ENCODE assay signal across 17 mouse cellular contexts in genomic region chr1:88216551-88216950, GRCm38 (mm10). TPM values are rescaled to one million over a fixed set of nuclear protein-coding genes. Genes with fewer than 3 reads are reported as not detected.
A peak's percentile ranks its signal among the peaks of the same experiment; 100 is the strongest.
DNase-seq lines count a peak whose midpoint lies in the region; ATAC-seq lines count a peak whose summit lies in the region.
"Had no signal": no experiment of that assay in that cellular context is flagged by ENCODE, and none has a peak within 500 bp of the region (broad histone marks: within the 10 kb centered on the region; RNA-seq: fewer than 3 reads in every experiment).

No protein-coding gene starts in this region.

- H3K36me3 ChIP-seq in heart, embryonic 10.5 days = no peaks in the 10 kb centered on the region
- no peaks in the 10 kb centered on the region for H3K36me3 ChIP-seq in midbrain, embryonic 10.5 days
- no peaks in the 10 kb centered on the region for H3K36me3 ChIP-seq in midbrain, embryonic 13.5 days
- H3K36me3 ChIP-seq: limb, embryonic 12.5 days had no signal

- no peak overlapping the region for H3K27ac ChIP-seq in heart, embryonic 10.5 days
- no peak overlapping the region for H3K27ac ChIP-seq in midbrain, embryonic 10.5 days (replicated peaks)
- no peak overlapping the region for H3K27ac ChIP-seq in midbrain, embryonic 13.5 days
- H3K27ac ChIP-seq: limb, embryonic 12.5 days had no signal

- intact Hi-C loops in heart, postnatal 36 days (cut with DNase I) = no loop called here

- WGBS in heart, embryonic 10.5 days = 59% methylated on average over 2 of the region's 2 CpGs
- 57% methylated on average over 2 of the region's 2 CpGs for WGBS in midbrain, embryonic 10.5 days
- 59% methylated on average over 2 of the region's 2 CpGs for WGBS in midbrain, embryonic 13.5 days

- no peaks in the 10 kb centered on the region for H3K4me1 ChIP-seq in heart, embryonic 10.5 days
- H3K4me1 ChIP-seq in midbrain, embryonic 10.5 days = no peaks in the 10 kb centered on the region
- H3K4me1 ChIP-seq in midbrain, embryonic 13.5 days (replicated peaks) = no peaks in the 10 kb centered on the region
- H3K4me1 ChIP-seq: limb, embryonic 12.5 days had no signal

- H3K4me2 ChIP-seq in midbrain, embryonic 13.5 days (replicated peaks) = no peak overlapping the region
- H3K4me2 ChIP-seq: limb, embryonic 12.5 days had no signal

- H3K9ac ChIP-seq in midbrain, embryonic 13.5 days (replicated peaks) = no peak overlapping the region
- H3K9ac ChIP-seq: limb, embryonic 12.5 days had no signal

- H3K4me3 ChIP-seq in heart, embryonic 10.5 days = no peak overlapping the region
- no peak overlapping the region for H3K4me3 ChIP-seq in midbrain, embryonic 10.5 days
- H3K4me3 ChIP-seq in midbrain, embryonic 13.5 days (replicated peaks) = no peak overlapping the region
- H3K4me3 ChIP-seq: limb, embryonic 12.5 days had no signal

- peak; percentile 80 for DNase-seq in heart, embryonic 10.5 days (ENCODE audit: low spot score)
- no peak for DNase-seq in heart, postnatal 36 days
- peak; percentile 15 for DNase-seq in midbrain, embryonic 10.5 days (ENCODE audit: low spot score)
- DNase-seq in Muller cell, postnatal 12 days (ENCODE audit: inconsistent ontology term) = peak; percentile 4
- DNase-seq in induced T-regulatory cell, adult 2 months (ENCODE audit: low read depth) = peak; percentile 5
- no peak for DNase-seq in cerebellum, adult 11-12 months
- DNase-seq: cerebellum, postnatal 36 days; heart, postnatal 14 days; right cerebral cortex, postnatal 14 days had no signal

- H3K9me3 ChIP-seq in heart, embryonic 10.5 days = peaks cover 58% of the 10 kb centered on the region
- H3K9me3 ChIP-seq in midbrain, embryonic 10.5 days (replicated peaks) = no peaks in the 10 kb centered on the region; the same call in 1 of the 2 replicates
- peaks cover 58% of the 10 kb centered on the region for H3K9me3 ChIP-seq in midbrain, embryonic 13.5 days

- no peaks in the 10 kb centered on the region for H3K27me3 ChIP-seq in heart, embryonic 10.5 days (ENCODE audit: insufficient read depth, poor library complexity, severe bottlenecking)
- H3K27me3 ChIP-seq in midbrain, embryonic 10.5 days (ENCODE audit: low read depth, poor library complexity, severe bottlenecking) = no peaks in the 10 kb centered on the region
- H3K27me3 ChIP-seq in midbrain, embryonic 13.5 days = no peaks in the 10 kb centered on the region
- H3K27me3 ChIP-seq: limb, embryonic 12.5 days had no signal

- ATAC-seq in midbrain, embryonic 13.5 days = no peak

RNA-seq across cellular contexts. Expression of gene Ugt1a1, which starts 4.8 kb away (rescaled TPM):
- not detected in 2 replicates for polyA plus RNA-seq in heart, embryonic 10.5 days (2016; fragmentation: Nextera tagmentation; extraction: Ambion mirVana)
- not detected for total RNA-seq in heart, postnatal 36 days (2021)
- polyA plus RNA-seq in midbrain, embryonic 10.5 days (2016; fragmentation: Nextera tagmentation; extraction: Ambion mirVana) = not detected in 2 replicates
- polyA plus RNA-seq in midbrain, embryonic 13.5 days (2015; fragmentation: Nextera tagmentation; extraction: Ambion mirVana) = not detected in 2 replicates
- total RNA-seq: heart, postnatal 14 days; layer of hippocampus, postnatal 25 days had no signal
- polyA plus RNA-seq: limb, embryonic 12.5 days; lung, embryonic 16.5 days; neural tube, embryonic 14.5 days had no signal

RNA-seq across cellular contexts. Expression of gene Mroh2a, which starts 10.2 kb away (rescaled TPM):
- 0.58 and 0.82 TPM in 2 replicates for polyA plus RNA-seq in heart, embryonic 10.5 days (2016; fragmentation: Nextera tagmentation; extraction: Ambion mirVana)
- total RNA-seq in heart, postnatal 36 days (2021) = not detected
- polyA plus RNA-seq in midbrain, embryonic 10.5 days (2016; fragmentation: Nextera tagmentation; extraction: Ambion mirVana) = 0.91 and 1.3 TPM in 2 replicates
- 0.68 and 1.0 TPM in 2 replicates for polyA plus RNA-seq in midbrain, embryonic 13.5 days (2015; fragmentation: Nextera tagmentation; extraction: Ambion mirVana)

RNA-seq across cellular contexts. Expression of gene Dnajb3, which starts 11.0 kb away (rescaled TPM):
- 8.1 and 9.9 TPM in 2 replicates for polyA plus RNA-seq in heart, embryonic 10.5 days (2016; fragmentation: Nextera tagmentation; extraction: Ambion mirVana)
- total RNA-seq in heart, postnatal 36 days (2021) = under 1 TPM in 1 of 2 experiments, not detected in 1; 0.33 TPM
- polyA plus RNA-seq in midbrain, embryonic 10.5 days (2016; fragmentation: Nextera tagmentation; extraction: Ambion mirVana) = 10.7 and 11.1 TPM in 2 replicates
- 13.9 and 16.2 TPM in 2 replicates for polyA plus RNA-seq in midbrain, embryonic 13.5 days (2015; fragmentation: Nextera tagmentation; extraction: Ambion mirVana)

RNA-seq across cellular contexts. Expression of gene Ugt1a2, which starts 16.1 kb away (rescaled TPM):
- polyA plus RNA-seq in heart, embryonic 10.5 days (2016; fragmentation: Nextera tagmentation; extraction: Ambion mirVana) = 0.13 TPM in 1 of 2 replicates, not detected in the other
- under 1 TPM in 1 of 2 experiments, not detected in 1; 0.14 TPM for total RNA-seq in heart, postnatal 36 days (2021)
- polyA plus RNA-seq in midbrain, embryonic 10.5 days (2016; fragmentation: Nextera tagmentation; extraction: Ambion mirVana) = not detected in 2 replicates
- 0.09 TPM in 1 of 2 replicates, not detected in the other for polyA plus RNA-seq in midbrain, embryonic 13.5 days (2015; fragmentation: Nextera tagmentation; extraction: Ambion mirVana)
- total RNA-seq: gastrocnemius, postnatal 4 days; heart, postnatal 14 days; layer of hippocampus, postnatal 25 days had no signal
- polyA plus RNA-seq: limb, embryonic 12.5 days; lung, embryonic 16.5 days had no signal

RNA-seq across cellular contexts. Expression of gene Ugt1a5, which starts 50.7 kb away (rescaled TPM):
- polyA plus RNA-seq in heart, embryonic 10.5 days (2016; fragmentation: Nextera tagmentation; extraction: Ambion mirVana) = not detected in 2 replicates
- under 1 TPM; 0.24 to 0.42 TPM for total RNA-seq in heart, postnatal 36 days (2021)
- polyA plus RNA-seq in midbrain, embryonic 10.5 days (2016; fragmentation: Nextera tagmentation; extraction: Ambion mirVana) = not detected in 2 replicates
- polyA plus RNA-seq in midbrain, embryonic 13.5 days (2015; fragmentation: Nextera tagmentation; extraction: Ambion mirVana) = not detected in 2 replicates
- total RNA-seq: layer of hippocampus, postnatal 25 days had no signal
- polyA plus RNA-seq: kidney, embryonic 14.5 days; limb, embryonic 12.5 days; lung, embryonic 16.5 days; neural tube, embryonic 14.5 days; stomach, embryonic 14.5 days had no signal

Comparison
In these comparisons a context has a peak if more than half of its experiments do, and no peak if none do; other contexts are left out.
1. DNase-seq: peak in heart, embryonic 10.5 days (single experiment), midbrain, embryonic 10.5 days (single experiment), Muller cell, postnatal 12 days (single experiment) and induced T-regulatory cell, adult 2 months (single experiment); none in heart, postnatal 36 days (0 of 2) and cerebellum, adult 11-12 months (single experiment).